Mouse (Mus musculus) kidney, embryonic 14.5 days (tissue): Measurements from ENCODE around the gene Prkn. TPM values are rescaled to one million over a fixed set of nuclear protein-coding genes. Genes with fewer than 3 reads are reported as not detected.

Source experiments
- ATAC-seq: fragments of 200-750 bp; cut with Nextera tagmentation; 2 replicates; pipeline ENCODE4 v1.8.0; 2017; ENCODE audit warnings: moderate number of reproducible peaks, mild to moderate bottlenecking, moderate TSS enrichment, moderate library complexity; ENCODE audit not compliant: low FRiP score, low TSS enrichment
- H3K27ac ChIP-seq: fragments of 300-500 bp; sonication (generic); 2 replicates; pipeline ENCODE4 v1.5.1; 2014; ENCODE audit warnings: low read depth, mild to moderate bottlenecking, low read length, moderate library complexity, mixed read lengths
- H3K27me3 ChIP-seq: fragments of 300-500 bp; sonication (generic); 2 replicates; pipeline ENCODE4 v1.6.1; 2014; ENCODE audit warnings: mild to moderate bottlenecking, low read length; ENCODE audit not compliant: control insufficient read depth, insufficient read depth
- H3K36me3 ChIP-seq: fragments of 300-500 bp; sonication (generic); 2 replicates; pipeline ENCODE4 v1.6.1; 2014; ENCODE audit warnings: low read length, mixed read lengths; ENCODE audit not compliant: control insufficient read depth, insufficient read depth
- H3K4me1 ChIP-seq: fragments of 300-500 bp; sonication (generic); 2 replicates; pipeline ENCODE4 v1.6.1; 2014; ENCODE audit warnings: low read length, mixed read lengths; ENCODE audit not compliant: control insufficient read depth, insufficient read depth
- H3K4me2 ChIP-seq: fragments of 300-500 bp; sonication (generic); replicated peaks from 2 replicates; pipeline ENCODE4 v1.6.1; 2014; ENCODE audit warnings: low read depth, mild to moderate bottlenecking, low read length
- H3K4me3 ChIP-seq: fragments of 300-500 bp; sonication (generic); 2 replicates; pipeline ENCODE4 v1.5.1; 2014; ENCODE audit warnings: mild to moderate bottlenecking, low read length
- H3K9ac ChIP-seq: fragments of 300-500 bp; sonication (generic); 2 replicates; pipeline ENCODE4 v1.6.1; 2014; ENCODE audit warnings: low read depth, mild to moderate bottlenecking, low read length, moderate library complexity
- H3K9me3 ChIP-seq: fragments of 300-500 bp; sonication (generic); 2 replicates; pipeline ENCODE4 v1.6.1; 2016; ENCODE audit warnings: low read length; ENCODE audit not compliant: control insufficient read depth
- WGBS: fragments of 180-500 bp; shearing (Covaris S2); extraction: QIAGEN DNeasy Blood & Tissue Kit; methylation state at CpG from one replicate; pipeline ENCODE4 v1.1.7; 2014; 5-methylcytosine and 5-hydroxymethylcytosine counted together
- polyA plus RNA-seq: library from polyadenylated mRNA; unstranded; fragments of >200 nt; fragmentation: Nextera tagmentation; extraction: Ambion mirVana; gene quantifications from 2 replicates; pipeline ENCODE4 v1.2.1, GENCODE M21; 2014

Prkn gene
- polyA plus RNA-seq, 1 experiment from 2014 or later, result 2.2 TPM

- WGBS, result 75% methylated on average over 10 of the region's 10 CpGs
- no peaks in the 10 kb centered on the region for H3K9me3 ChIP-seq
- H3K4me2 ChIP-seq, result no peak overlapping the region
- ATAC-seq, result no peak
- no peaks in the 10 kb centered on the region for H3K27me3 ChIP-seq
- H3K4me1 ChIP-seq, result no peaks in the 10 kb centered on the region
- no peaks in the 10 kb centered on the region for H3K36me3 ChIP-seq
- no peak overlapping the region for H3K27ac ChIP-seq
- H3K9ac ChIP-seq, result no peak overlapping the region
- H3K4me3 ChIP-seq, result no peak overlapping the region
Measured at GRCm38 (mm10) chr17:12066054-12066453, 1225.9 kb downstream of the Prkn start.

DNA sequence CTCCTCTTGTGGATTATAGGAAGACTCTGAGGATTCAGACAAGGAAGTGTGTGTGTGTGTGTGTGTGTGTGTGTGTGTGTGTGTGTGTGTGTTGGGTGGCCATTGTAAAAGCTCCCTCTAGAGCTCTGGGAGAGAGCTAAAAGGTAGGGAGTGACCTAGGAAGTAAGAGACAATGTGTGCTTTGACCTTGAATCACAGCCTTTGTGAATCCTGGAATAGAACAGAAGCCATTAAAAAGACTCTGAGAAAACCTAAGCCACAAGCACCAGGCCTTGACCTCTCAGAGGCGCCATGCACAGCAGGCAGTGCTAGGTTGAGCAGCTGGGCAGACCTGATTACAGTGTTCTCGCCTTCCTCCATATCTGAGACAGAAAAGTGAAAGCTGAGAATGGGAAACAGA lies 1236.6 kb downstream of the Prkn start:
- Histone ChIP-seq H3K27ac (no peak overlapping the region), H3K4me3 (no peak overlapping the region), H3K36me3 (no peaks in the 10 kb centered on the region), H3K27me3 (no peaks in the 10 kb centered on the region), H3K4me1 (no peaks in the 10 kb centered on the region), H3K4me2 (no peak overlapping the region), H3K9me3 (no peaks in the 10 kb centered on the region), H3K9ac (no peak overlapping the region)
- ATAC-seq, result no peak
- WGBS, result 69% methylated on average over 2 of the region's 2 CpGs

DNA sequence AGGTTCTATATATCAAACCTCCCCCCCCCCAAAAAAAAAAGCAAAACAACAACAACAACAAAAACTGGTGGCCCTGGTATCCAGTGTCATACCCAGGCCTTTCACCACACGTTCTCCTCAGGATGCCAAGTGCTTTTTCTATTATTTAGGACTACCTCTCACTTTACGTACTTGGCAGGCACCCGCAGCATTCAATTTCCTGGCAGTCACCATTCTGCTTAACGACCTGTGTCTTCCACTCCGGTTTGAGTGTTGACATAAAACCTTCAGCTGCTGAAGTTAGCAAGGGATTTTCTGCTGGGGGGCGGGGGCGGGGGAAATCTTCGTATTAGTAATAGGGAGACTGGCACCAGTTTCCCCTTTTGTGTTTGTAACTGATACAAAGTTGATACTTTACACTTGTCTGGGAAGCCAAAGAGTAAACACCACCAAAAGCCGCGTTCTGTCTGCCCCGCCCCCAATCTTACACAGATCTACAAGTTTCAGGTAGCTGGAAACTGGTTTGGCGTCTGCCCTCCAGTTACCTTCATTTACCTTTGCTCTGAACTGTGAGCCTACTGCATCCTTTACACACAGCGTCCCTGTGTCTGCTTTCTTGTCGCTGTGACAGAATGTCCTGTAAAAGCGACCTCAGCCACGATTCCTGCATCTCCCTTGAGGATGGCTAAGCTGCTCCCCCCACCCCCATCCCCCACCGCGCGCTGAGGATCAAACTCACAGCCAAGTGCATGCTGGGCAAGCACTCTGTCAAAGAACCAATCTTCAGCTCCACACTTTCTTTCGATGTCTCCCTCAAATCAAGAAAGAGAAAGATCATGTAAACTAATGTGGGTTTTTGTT lies 1240.7 kb downstream of the Prkn start:
- no peaks in the 10 kb centered on the region for H3K4me1 ChIP-seq
- H3K4me3 ChIP-seq, result no peak overlapping the region
- H3K36me3 ChIP-seq, result no peaks in the 10 kb centered on the region
- H3K4me2 ChIP-seq, result peak overlapping the region; percentile 24
- no peak overlapping the region for H3K27ac ChIP-seq
- 26% methylated on average over 20 of the region's 20 CpGs for whole genome bisulfite sequencing
- no peak overlapping the region for H3K9ac ChIP-seq
- H3K9me3 ChIP-seq, result no peaks in the 10 kb centered on the region
- ATAC-seq, result peak; percentile 66; the same call in 1 of the 2 replicates
- no peaks in the 10 kb centered on the region for H3K27me3 ChIP-seq

GRCm38 (mm10) chr17:12082201-12082600 lies 1242.0 kb downstream of the Prkn start:
- H3K27me3 ChIP-seq, result no peaks in the 10 kb centered on the region
- no peak overlapping the region for H3K9ac ChIP-seq
- 88% methylated on average over 5 of the region's 5 CpGs for WGBS
- no peak overlapping the region for H3K4me2 ChIP-seq
- no peak for ATAC-seq
- no peaks in the 10 kb centered on the region for H3K36me3 ChIP-seq
- no peaks in the 10 kb centered on the region for H3K4me1 ChIP-seq
- no peak overlapping the region for H3K4me3 ChIP-seq
- no peaks in the 10 kb centered on the region for H3K9me3 ChIP-seq
- H3K27ac ChIP-seq, result no peak overlapping the region

GRCm38 (mm10) chr17:12090261-12090927 lies 1250.2 kb downstream of the Prkn start:
- WGBS, result 85% methylated on average over 5 of the region's 5 CpGs
- Histone ChIP-seq H3K4me2 (no peak overlapping the region), H3K9ac (no peak overlapping the region), H3K9me3 (no peaks in the 10 kb centered on the region), H3K4me1 (no peaks in the 10 kb centered on the region), H3K36me3 (no peaks in the 10 kb centered on the region), H3K27me3 (no peaks in the 10 kb centered on the region), H3K4me3 (no peak overlapping the region), H3K27ac (no peak overlapping the region)
- no peak for ATAC-seq

- H3K9ac ChIP-seq, result no peak overlapping the region
- no peak overlapping the region for H3K4me2 ChIP-seq
- H3K36me3 ChIP-seq, result no peaks in the 10 kb centered on the region
- H3K4me3 ChIP-seq, result no peak overlapping the region
- no peak for ATAC-seq
- H3K9me3 ChIP-seq, result no peaks in the 10 kb centered on the region
- no peaks in the 10 kb centered on the region for H3K4me1 ChIP-seq
- no peak overlapping the region for H3K27ac ChIP-seq
- H3K27me3 ChIP-seq, result no peaks in the 10 kb centered on the region
- WGBS, result 86% methylated on average over 6 of the region's 6 CpGs
Measured at GRCm38 (mm10) chr17:12092901-12093564, 1252.8 kb downstream of the Prkn start.

DNA sequence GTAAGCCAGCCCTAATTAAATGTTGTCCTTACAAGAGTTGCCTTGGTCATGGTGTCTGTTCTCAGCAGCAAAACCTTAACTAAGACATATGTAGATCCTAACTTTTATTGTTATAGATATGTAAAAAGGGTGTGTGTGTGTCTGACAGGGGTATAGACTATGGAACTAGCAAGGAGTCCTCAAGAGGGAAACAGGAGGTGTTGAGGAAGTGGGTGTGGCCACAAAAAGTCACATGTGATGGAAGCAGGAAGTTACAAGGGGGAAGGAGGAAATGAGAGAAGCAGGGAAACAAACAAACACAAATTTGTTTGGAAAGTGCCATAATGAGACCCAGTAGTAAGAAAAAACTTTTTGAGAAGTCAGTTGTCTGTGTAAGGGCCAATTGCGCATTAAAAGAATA lies 1253.8 kb downstream of the Prkn start:
- no peak overlapping the region for H3K4me3 ChIP-seq
- 93% methylated on average over 1 of the region's 1 CpGs for WGBS
- H3K9me3 ChIP-seq, result no peaks in the 10 kb centered on the region
- H3K27ac ChIP-seq, result no peak overlapping the region
- no peaks in the 10 kb centered on the region for H3K4me1 ChIP-seq
- H3K4me2 ChIP-seq, result no peak overlapping the region
- H3K9ac ChIP-seq, result no peak overlapping the region
- H3K36me3 ChIP-seq, result no peaks in the 10 kb centered on the region
- ATAC-seq, result no peak
- no peaks in the 10 kb centered on the region for H3K27me3 ChIP-seq

GRCm38 (mm10) chr17:12094827-12095590 lies 1254.8 kb downstream of the Prkn start:
- 86% methylated on average over 9 of the region's 9 CpGs for whole genome bisulfite sequencing
- Histone ChIP-seq H3K27me3 (no peaks in the 10 kb centered on the region), H3K4me3 (no peak overlapping the region), H3K4me2 (no peak overlapping the region), H3K36me3 (no peaks in the 10 kb centered on the region), H3K9me3 (no peaks in the 10 kb centered on the region), H3K27ac (no peak overlapping the region), H3K9ac (no peak overlapping the region), H3K4me1 (no peaks in the 10 kb centered on the region)
- ATAC-seq, result no peak
